Mouse (Mus musculus): ENCODE results near the gene Gm43720.

- TF ChIP-seq CTCF (conservative IDR thresholded peaks at IDR 0.05; ENCODE audit: low read length) (no peak), POU5F1 (IDR thresholded peaks at IDR 0.05; ENCODE audit: borderline replicate concordance, low read length) (no peak)
Observed at GRCm38 (mm10) chr5:138229511-138229910, 50.2 kb downstream of the Gm43720 start.

Data from E14TG2a.4 (cell line).